Mouse (Mus musculus): Measurements from ENCODE around the gene Xrcc6. TPM values are rescaled to one million over a fixed set of nuclear protein-coding genes. Genes with fewer than 3 reads are reported as not detected.

The Xrcc6 gene
- total RNA-seq (2017) = 409 and 444 TPM in 2 replicates

DNA sequence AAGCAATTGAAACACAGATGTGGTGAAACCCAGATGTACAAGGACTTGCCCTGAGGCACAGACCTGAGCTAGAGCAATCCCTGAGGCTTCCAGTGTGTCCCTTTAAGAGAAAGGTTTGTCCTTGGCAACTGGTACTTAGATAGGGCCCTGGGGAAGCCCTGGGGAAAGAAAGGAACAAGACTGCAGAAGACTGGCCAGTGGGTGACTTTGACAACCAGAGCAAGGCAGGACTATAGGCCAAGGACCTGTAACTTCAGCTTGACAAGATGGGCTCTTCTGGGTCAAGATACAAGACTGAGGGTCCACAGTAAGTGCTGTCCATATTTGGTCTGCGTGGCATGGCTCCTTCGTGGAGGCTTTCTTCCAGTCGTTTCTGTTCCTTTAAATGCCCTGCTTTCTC, at the start of gene Xrcc6:
Xrcc6 (plus strand) TSS at position 190 of the 400 bp plus-strand sequence.
- no peak for ATAC-seq (replicated peaks; ENCODE audit: low read depth, poor library complexity, severe bottlenecking)

- ATAC-seq (replicated peaks; ENCODE audit: low read depth, poor library complexity, severe bottlenecking) = 0 out of 2 replicates have a peak, but pooled peaks have one; percentile 58
Measured at GRCm38 (mm10) chr15:81938246-81938645, 49.4 kb upstream of the Xrcc6 start.

- ATAC-seq (replicated peaks; ENCODE audit: low read depth, poor library complexity, severe bottlenecking) = no peak
Measured at GRCm38 (mm10) chr15:81939157-81939715, 48.4 kb upstream of the Xrcc6 start.

DNA sequence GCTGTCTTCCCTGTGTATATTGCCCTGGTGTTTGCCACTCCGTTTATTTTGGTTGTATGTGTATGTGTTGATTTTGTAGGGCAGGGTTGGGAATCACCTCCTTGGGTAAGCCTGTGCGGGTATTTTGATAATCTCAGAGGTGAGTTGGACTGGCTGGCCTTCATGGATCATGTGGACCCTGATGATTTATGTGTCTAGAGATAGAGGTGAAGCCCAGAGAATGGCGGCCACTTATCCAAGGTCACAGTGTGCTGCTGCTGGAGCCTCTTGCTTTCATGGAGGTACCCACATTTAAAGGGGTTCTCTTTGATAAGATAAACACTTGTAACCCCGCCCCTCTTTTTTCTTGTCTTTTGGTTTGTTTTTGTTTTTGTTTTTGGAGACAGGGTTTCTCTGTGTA, 47.9 kb upstream of the Xrcc6 start:
- ATAC-seq (replicated peaks; ENCODE audit: low read depth, poor library complexity, severe bottlenecking) = no peak

DNA sequence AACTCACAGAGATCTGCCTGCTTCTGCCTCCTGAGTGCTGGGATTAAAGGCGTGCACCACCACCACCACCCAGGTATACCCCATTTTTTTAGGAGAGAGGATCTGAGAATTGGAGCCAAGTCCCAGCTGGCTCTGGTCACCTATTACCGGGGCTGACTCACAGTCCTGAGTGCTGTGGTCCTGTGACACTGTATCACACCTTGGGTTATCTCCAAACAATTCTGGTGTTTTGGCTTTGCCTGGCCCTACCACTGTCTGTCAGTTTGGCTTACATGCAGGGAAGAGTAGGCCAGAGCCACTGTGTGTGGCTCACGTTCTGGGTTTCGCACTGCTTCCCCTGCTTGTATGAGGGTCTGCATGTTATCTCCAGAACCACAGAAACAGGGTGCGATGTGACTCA, 47.4 kb upstream of the Xrcc6 start:
- no peak for ATAC-seq (replicated peaks; ENCODE audit: low read depth, poor library complexity, severe bottlenecking)

DNA sequence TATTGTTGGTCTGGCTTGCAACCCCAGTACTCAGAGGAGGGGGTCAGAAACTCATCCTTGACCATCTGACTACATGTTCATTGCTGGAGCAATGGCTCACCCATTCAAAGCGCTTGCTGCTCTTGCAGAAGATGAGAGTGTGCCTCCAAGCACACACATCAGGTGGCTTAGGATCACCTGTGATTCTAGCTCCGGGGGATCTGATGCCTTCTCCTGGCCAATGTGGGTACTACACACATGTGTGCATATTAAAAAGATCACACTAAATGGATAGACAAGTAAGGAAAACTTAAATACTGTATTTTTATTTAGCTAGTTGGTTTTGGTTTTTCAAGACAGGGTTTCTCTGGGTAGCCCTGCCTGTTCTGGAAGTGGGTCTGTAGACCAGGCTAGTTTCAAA, 46.6 kb upstream of the Xrcc6 start:
- no peak for ATAC-seq (replicated peaks; ENCODE audit: low read depth, poor library complexity, severe bottlenecking)

GRCm38 (mm10) chr15:81943176-81943749, 44.4 kb upstream of the Xrcc6 start:
- ATAC-seq (replicated peaks; ENCODE audit: low read depth, poor library complexity, severe bottlenecking) = no peak

DNA sequence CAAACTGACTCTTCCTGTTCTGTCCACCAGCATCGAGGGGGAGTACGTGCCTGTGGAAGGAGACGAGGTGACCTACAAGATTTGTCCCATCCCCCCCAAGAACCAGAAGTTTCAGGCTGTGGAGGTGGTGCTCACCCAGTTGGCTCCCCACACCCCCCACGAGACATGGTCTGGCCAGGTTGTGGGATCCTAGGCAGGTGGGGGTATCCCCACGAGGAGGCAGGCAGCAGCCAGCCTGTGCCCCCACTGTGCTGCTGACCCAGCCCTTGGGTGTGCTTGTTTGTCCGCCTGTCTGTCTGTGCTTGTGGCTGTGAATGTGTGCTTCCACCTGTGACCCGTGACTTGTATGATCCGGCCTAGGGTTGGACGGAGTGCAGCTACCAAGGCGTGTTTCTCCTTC, 38.6 kb upstream of the Xrcc6 start:
- ATAC-seq (replicated peaks; ENCODE audit: low read depth, poor library complexity, severe bottlenecking) = no peak

DNA sequence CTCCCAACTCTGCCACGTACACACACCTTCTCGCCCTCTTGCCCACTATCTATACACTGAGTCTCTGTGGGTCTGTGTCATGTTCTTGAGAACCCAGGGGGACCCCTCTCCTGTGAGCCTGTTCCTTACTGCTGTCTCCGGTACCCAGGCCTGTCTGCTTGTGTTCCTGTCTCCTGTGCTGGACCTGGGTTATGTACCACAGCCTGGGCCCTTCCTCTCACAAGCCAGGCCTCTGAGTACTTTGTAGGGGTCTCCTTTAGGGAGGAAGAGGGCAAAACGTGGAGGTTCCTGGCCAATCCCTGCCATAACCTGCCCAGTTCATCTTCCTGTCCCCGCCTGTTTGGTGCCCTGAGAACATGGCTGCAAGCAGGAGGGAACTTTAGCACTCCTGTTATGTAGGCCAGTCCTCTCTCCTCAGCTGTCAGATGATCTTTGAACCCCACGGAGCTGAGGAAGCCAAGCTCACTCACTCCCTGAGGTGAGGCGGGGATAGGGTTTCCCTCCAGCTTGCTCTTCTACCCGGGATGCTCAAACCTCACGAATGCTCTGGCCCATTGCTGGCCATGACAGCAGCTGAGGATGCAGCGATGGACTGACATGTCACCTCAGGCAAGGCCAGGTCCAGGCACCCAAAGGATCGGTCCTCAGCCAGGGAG, 38.0 kb upstream of the Xrcc6 start:
- no peak for ATAC-seq (replicated peaks; ENCODE audit: low read depth, poor library complexity, severe bottlenecking)

GRCm38 (mm10) chr15:81950716-81951115, 36.9 kb upstream of the Xrcc6 start:
- ATAC-seq (replicated peaks; ENCODE audit: low read depth, poor library complexity, severe bottlenecking) = no peak

DNA sequence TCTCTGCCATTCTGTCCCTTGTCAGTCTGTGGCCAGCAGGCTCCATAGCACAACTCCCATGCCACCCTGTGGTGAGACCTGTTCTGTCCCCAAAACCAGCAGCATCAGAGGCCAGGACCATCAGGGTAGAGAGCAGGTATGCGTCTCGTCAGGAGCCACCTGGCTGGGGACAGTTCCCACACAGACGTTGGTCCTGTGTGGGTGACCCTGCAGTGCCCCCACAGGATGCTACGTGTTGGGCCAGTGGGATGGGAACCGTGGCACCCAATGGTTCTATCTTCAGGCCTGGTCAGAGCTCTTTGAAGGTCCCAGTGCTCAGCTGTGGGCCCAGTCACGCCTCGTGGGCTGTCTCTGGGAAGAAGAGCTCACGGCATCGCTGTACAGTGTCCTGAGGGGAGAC, 36.5 kb upstream of the Xrcc6 start:
- ATAC-seq (replicated peaks; ENCODE audit: low read depth, poor library complexity, severe bottlenecking) = no peak

DNA sequence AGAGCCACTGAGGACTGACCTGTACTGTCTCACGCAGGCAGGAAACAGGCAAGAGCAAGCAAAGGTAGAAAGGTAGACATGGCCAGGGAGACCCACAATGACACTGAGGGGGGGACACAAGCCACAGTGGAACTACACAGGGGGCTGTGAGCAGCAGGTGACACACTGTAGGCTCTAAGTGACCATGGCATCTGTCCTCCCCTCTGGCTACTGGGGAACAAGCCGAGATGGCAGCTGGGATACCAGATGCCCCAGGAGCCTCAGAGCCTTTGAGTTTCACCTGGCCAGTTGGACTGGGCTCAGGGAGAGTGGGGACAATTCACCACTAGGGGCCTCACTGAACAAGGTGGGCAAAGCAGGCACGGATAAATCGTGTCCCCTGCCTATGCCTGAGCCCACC, 35.3 kb upstream of the Xrcc6 start:
- ATAC-seq (replicated peaks; ENCODE audit: low read depth, poor library complexity, severe bottlenecking) = no peak

GRCm38 (mm10) chr15:81954151-81954583, 33.5 kb upstream of the Xrcc6 start:
- ATAC-seq (replicated peaks; ENCODE audit: low read depth, poor library complexity, severe bottlenecking) = no peak

- no peak for ATAC-seq (replicated peaks; ENCODE audit: low read depth, poor library complexity, severe bottlenecking)
Measured at GRCm38 (mm10) chr15:81954716-81955115, 32.9 kb upstream of the Xrcc6 start.

- no peak for ATAC-seq (replicated peaks; ENCODE audit: low read depth, poor library complexity, severe bottlenecking)
Measured at GRCm38 (mm10) chr15:81955414-81955813, 32.2 kb upstream of the Xrcc6 start.

GRCm38 (mm10) chr15:81956457-81956856, 31.2 kb upstream of the Xrcc6 start:
- peak; percentile 40 for ATAC-seq (replicated peaks; ENCODE audit: low read depth, poor library complexity, severe bottlenecking)

DNA sequence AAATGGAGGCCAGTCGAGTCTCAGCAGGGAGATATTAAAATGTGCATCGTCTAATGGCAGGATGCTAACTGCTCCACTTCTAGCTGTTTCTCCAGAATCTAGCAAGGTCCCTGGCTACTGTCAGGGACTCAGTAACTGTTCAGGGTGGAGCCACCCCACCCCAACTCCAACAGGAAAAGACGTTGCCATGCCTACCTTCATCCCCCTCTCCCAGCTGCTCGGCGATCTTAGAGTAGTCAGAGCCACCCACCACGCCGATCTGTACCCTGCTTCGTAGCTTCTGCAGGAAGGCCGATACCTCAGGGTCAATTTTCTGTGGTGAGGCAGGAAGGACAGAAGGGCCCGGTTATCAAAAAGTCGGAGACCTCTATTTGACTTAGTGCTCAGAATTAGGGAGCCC, 30.0 kb upstream of the Xrcc6 start:
- ATAC-seq (replicated peaks; ENCODE audit: low read depth, poor library complexity, severe bottlenecking) = no peak

DNA sequence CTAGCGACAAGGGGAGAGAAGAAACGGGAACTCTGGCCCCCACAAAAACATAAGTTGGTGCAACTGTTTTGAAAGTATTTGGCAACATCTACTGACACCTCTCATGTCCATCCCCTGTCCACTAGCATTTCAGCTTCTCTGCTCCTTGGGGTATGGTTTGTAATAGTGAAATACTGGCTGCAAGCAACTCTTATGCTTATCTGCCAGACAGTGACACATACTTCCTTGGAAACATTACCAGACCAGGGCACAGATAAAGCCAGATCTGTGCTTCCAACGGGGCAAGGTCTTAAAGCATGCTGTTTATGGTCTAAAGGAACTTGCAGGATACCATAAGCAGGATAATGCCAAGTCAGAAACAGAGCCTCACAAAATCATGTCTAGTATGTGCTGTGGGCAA, 28.7 kb upstream of the Xrcc6 start:
- ATAC-seq (replicated peaks; ENCODE audit: low read depth, poor library complexity, severe bottlenecking) = no peak

GRCm38 (mm10) chr15:81960171-81961077, 27.2 kb upstream of the Xrcc6 start, which contains the start of gene Pmm1:
Pmm1 (minus strand) TSS chr15:81960930.
- ATAC-seq (replicated peaks; ENCODE audit: low read depth, poor library complexity, severe bottlenecking) = peak; percentile 92

- ATAC-seq (replicated peaks; ENCODE audit: low read depth, poor library complexity, severe bottlenecking) = no peak
Measured at GRCm38 (mm10) chr15:81961078-81961451, 26.6 kb upstream of the Xrcc6 start.

DNA sequence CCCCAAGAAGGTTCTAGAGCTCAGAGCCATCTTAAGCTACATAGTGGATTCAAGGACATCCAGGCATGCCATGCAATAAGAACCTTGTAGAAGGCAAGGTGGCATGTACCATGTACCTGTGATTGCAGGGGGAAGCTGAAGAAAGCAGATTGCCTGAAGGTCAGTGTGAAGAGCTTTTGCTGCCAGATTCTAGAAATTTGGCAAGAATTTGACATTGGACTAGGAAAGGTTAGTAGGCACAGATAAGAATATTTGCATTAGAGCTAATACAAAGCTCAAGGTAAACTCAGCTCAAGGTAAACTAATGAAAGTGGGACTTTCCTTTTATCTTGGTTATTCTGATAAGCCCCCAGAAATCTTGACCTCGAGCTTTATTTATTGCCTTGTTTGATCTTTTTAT, 23.4 kb upstream of the Xrcc6 start:
- no peak for ATAC-seq (replicated peaks; ENCODE audit: low read depth, poor library complexity, severe bottlenecking)

Data from common myeloid progenitor, adult 5-6 weeks (primary cell).